Mouse (Mus musculus): ENCODE results near the gene Scgb2b18. TPM values are rescaled to one million over a fixed set of nuclear protein-coding genes. Genes with fewer than 3 reads are reported as not detected.
"Not testable (repeated sequence)": the region's sequence is repeated elsewhere in the genome, so short reads cannot be mapped to it uniquely, and the experiment has no call there.

The Scgb2b18 gene
- not detected in 2 replicates for polyA plus RNA-seq (2015; fragmentation: Nextera tagmentation; extraction: Ambion mirVana)

DNA sequence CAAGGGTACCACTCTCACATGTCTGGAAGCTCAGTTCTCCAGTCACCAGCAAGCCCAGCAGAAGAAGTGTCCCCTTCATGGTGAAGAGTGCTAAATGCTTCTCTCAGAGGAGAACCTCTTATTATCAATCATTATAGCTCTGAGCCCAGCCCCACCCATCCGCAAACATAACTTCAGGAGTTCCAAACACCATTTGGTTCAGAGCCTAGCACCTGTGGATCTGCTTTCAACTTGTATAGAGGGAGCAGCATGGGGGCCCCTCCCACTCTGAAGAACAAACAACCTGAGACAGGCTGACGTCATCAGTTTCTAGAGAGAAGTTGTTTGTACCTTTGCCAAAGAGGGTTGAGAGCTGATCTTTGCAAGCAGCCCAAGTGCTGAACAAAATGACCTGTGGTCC, at the start of gene Scgb2b18:
Gene Scgb2b18 (minus strand): TSS at position 101 of the 400 bp plus-strand sequence.
- H3K27ac ChIP-seq; H3K4me1 ChIP-seq; H3K4me2 ChIP-seq; H3K27me3 ChIP-seq; H3K36me3 ChIP-seq; H3K9ac ChIP-seq; H3K9me3 ChIP-seq (replicated peaks); H3K4me3 ChIP-seq (replicated peaks); ATAC-seq (replicated peaks; ENCODE audit: low FRiP score): not testable (repeated sequence)
- WGBS = 76% methylated on average over 2 of the region's 2 CpGs

DNA sequence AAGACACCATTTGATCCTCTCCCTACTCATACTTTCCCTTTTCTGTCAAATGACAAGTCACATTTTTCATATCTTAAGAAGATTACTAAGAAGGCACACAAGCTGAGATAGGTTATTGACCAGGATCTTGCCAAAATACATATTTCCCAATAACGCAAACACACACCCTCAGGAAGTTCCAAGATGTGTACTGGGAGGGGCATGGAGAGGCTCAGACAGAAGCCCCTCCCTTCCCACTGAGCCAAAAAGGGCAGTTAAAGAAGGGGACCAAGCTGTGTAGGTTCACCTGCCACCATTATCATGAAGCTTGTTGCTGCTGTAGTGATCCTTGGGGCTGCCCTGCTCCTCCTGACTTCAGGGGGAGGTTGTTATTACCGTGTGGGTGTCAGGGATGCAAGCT, 11.6 kb upstream of the Scgb2b18 start, which contains the start of gene Scgb1b18:
Gene Scgb1b18 (plus strand): TSS at position 301 of the 400 bp plus-strand sequence.
- H3K27ac ChIP-seq; H3K9ac ChIP-seq; H3K4me3 ChIP-seq (replicated peaks); H3K9me3 ChIP-seq (replicated peaks); H3K36me3 ChIP-seq; H3K4me1 ChIP-seq; H3K27me3 ChIP-seq; ATAC-seq (replicated peaks; ENCODE audit: low FRiP score); H3K4me2 ChIP-seq: not testable (repeated sequence)
- WGBS = no CpG with 5 or more reads among the region's 2 CpGs

Other genes with a start within 250 kb of the Scgb2b18 start
- gene Scgb2b17, start 117.3 kb downstream of the Scgb2b18 start, polyA plus RNA-seq (2015; fragmentation: Nextera tagmentation; extraction: Ambion mirVana) = not detected in 2 replicates
- not detected in 2 replicates for gene Scgb1b17, start 110.4 kb downstream of the Scgb2b18 start, polyA plus RNA-seq (2015; fragmentation: Nextera tagmentation; extraction: Ambion mirVana)
- not detected in 2 replicates for gene Scgb1b18, start 11.7 kb upstream of the Scgb2b18 start, polyA plus RNA-seq (2015; fragmentation: Nextera tagmentation; extraction: Ambion mirVana)
- not detected in 2 replicates for gene Scgb2b19, start 106.5 kb upstream of the Scgb2b18 start, polyA plus RNA-seq (2015; fragmentation: Nextera tagmentation; extraction: Ambion mirVana)
- gene Scgb1b19, start 113.4 kb upstream of the Scgb2b18 start, polyA plus RNA-seq (2015; fragmentation: Nextera tagmentation; extraction: Ambion mirVana) = not detected in 2 replicates
- gene Scgb2b20, start 192.5 kb upstream of the Scgb2b18 start, polyA plus RNA-seq (2015; fragmentation: Nextera tagmentation; extraction: Ambion mirVana) = not detected in 2 replicates
- not detected in 2 replicates for gene Scgb1b20, start 199.4 kb upstream of the Scgb2b18 start, polyA plus RNA-seq (2015; fragmentation: Nextera tagmentation; extraction: Ambion mirVana)

All from kidney, embryonic 15.5 days (tissue).